Mouse (Mus musculus) ES-E14 (cell line): ENCODE measurements around the gene Cdpf1. TPM values are rescaled to one million over a fixed set of nuclear protein-coding genes. Genes with fewer than 3 reads are reported as not detected.

Source experiments
- DNase-seq: peaks from one replicate; pipeline ENCODE4 v3.0.0-alpha.2; 2013; ENCODE audit warnings: low read depth, low spot score
- H3K27ac ChIP-seq: 2 replicates; pipeline ENCODE4 v1.5.1; 2012; ENCODE audit warnings: low read depth, mild to moderate bottlenecking, low read length, moderate library complexity, mixed read lengths; ENCODE audit not compliant: poor library complexity, insufficient read depth, severe bottlenecking
- H3K36me3 ChIP-seq: 2 replicates; pipeline ENCODE4 v1.6.1; 2012; ENCODE audit warnings: mild to moderate bottlenecking, low read length, moderate library complexity, mixed read lengths; ENCODE audit not compliant: control insufficient read depth, poor library complexity, insufficient read depth, severe bottlenecking
- H3K4me1 ChIP-seq, 2 experiments: fragments of 150-350 bp in 1 of 2; sonication (generic) in 1 of 2; 2 replicates each; pipeline ENCODE4 v1.6.1; 2012; ENCODE audit warnings: low read length in 2 of 2, mild to moderate bottlenecking in 1 of 2, mixed read lengths in 1 of 2; ENCODE audit not compliant: control insufficient read depth in 2 of 2, insufficient read depth in 2 of 2, poor library complexity in 1 of 2
- H3K4me3 ChIP-seq, 2 experiments: fragments of 150-350 bp in 1 of 2; sonication (generic) in 1 of 2; 2 replicates each; pipeline ENCODE4 v1.5.1; 2012; ENCODE audit warnings: low read length in 2 of 2, low read depth in 1 of 2, mild to moderate bottlenecking in 1 of 2, mixed read lengths in 1 of 2; ENCODE audit not compliant: insufficient read depth in 1 of 2, poor library complexity in 1 of 2, severe bottlenecking in 1 of 2
- H3K9ac ChIP-seq: 2 replicates; pipeline ENCODE4 v1.6.1; 2012; ENCODE audit warnings: low read depth, mild to moderate bottlenecking, low read length, mixed read lengths; ENCODE audit not compliant: poor library complexity, insufficient read depth, severe bottlenecking
- H3K9me3 ChIP-seq: fragments of 150-350 bp; sonication (generic); 2 replicates; pipeline ENCODE4 v1.6.1; 2012; ENCODE audit warnings: low read depth, mild to moderate bottlenecking, low read length; ENCODE audit not compliant: control insufficient read depth, insufficient read depth
- CHD2 ChIP-seq: IDR thresholded peaks from 2 replicates; pipeline ENCODE4 v1.6.1; 2014; ENCODE audit warnings: mild to moderate bottlenecking, low read depth, low read length, inconsistent platforms
- HCFC1 ChIP-seq: IDR thresholded peaks from 2 replicates; pipeline ENCODE4 v1.6.1; 2012; ENCODE audit warnings: low read length, inconsistent platforms, borderline replicate concordance; ENCODE audit not compliant: insufficient read depth
- MAFK ChIP-seq: IDR thresholded peaks from 2 replicates; pipeline ENCODE4 v1.6.1; 2014; ENCODE audit warnings: mild to moderate bottlenecking, low read depth, low read length, inconsistent platforms; ENCODE audit not compliant: insufficient read depth
- ZC3H11A ChIP-seq: IDR thresholded peaks from 2 replicates; pipeline ENCODE4 v1.6.1; 2012; ENCODE audit warnings: low read depth, mild to moderate bottlenecking, inconsistent platforms, low read length, borderline replicate concordance
- ZNF384 ChIP-seq: IDR thresholded peaks from 2 replicates; pipeline ENCODE4 v1.6.1; 2012; ENCODE audit warnings: low read depth, low read length, inconsistent platforms
- in situ Hi-C, 2 experiments: fragments of 600-800 bp; cut with MboI; formaldehyde crosslinking; loops; one replicate each; pipeline ENCODE4 v1.15.1; 2025; ENCODE audit warnings: low sequenced_read_pairs in 2 of 2, inconsistent platforms in 1 of 2; ENCODE audit not compliant: unreplicated experiment in 2 of 2
- total RNA-seq: library from RNA; depleted of rRNA; stranded (reverse); fragments of 300-350 nt; gene quantifications from 2 replicates; pipeline ENCODE4 v1.2.3, GENCODE M21; 2012

Gene Cdpf1
- total RNA-seq, 1 experiment, result 22.6 TPM

GRCm38 (mm10) chr15:85832599-85832998, 21.1 kb upstream of the Cdpf1 start:
- H3K9me3 ChIP-seq, result no peaks in the 10 kb centered on the region
- DNase-seq, result no peak
- no peak for TF ChIP-seq ZNF384
- no peak for TF ChIP-seq HCFC1
- TF ChIP-seq CHD2, result no peak
- in situ Hi-C loops, result no loop called here
- no peaks in the 10 kb centered on the region for H3K36me3 ChIP-seq
- H3K4me3 ChIP-seq, result peak overlapping the region; percentile 57 to 76; a peak in 3 of 4 replicates
- H3K27ac ChIP-seq, result no peak overlapping the region
- 0 out of 2 replicates have a peak overlapping the region, but pooled peaks have one; percentile 42 for H3K9ac ChIP-seq
- H3K4me1 ChIP-seq, result peaks cover 0 to 6% of the 10 kb centered on the region in 2 experiments; a peak in 1 of 4 replicates

- DNase-seq, result no peak
- Histone ChIP-seq H3K9me3 (no peaks in the 10 kb centered on the region), H3K4me3 (peak within 1 kb of the TSS; percentile 57 to 76), H3K36me3 (no peaks in the 10 kb centered on the region), H3K4me1 (peaks cover 0 to 7% of the 10 kb centered on the region in 2 experiments; a peak in 1 of 4 replicates), H3K27ac (no peak within 1 kb of the TSS), H3K9ac (peak within 1 kb of the TSS; percentile 42)
- TF ChIP-seq ZNF384 (no peak), ZC3H11A (no peak), HCFC1 (no peak), MAFK (no peak), CHD2 (no peak)
- in situ Hi-C loops, result no loop called here
Measured at GRCm38 (mm10) chr15:85831954-85832590, 20.6 kb upstream of the Cdpf1 start, which contains the start of gene Ttc38. Gene Ttc38, plus strand, starts transcription at chr15:85832306.

DNA sequence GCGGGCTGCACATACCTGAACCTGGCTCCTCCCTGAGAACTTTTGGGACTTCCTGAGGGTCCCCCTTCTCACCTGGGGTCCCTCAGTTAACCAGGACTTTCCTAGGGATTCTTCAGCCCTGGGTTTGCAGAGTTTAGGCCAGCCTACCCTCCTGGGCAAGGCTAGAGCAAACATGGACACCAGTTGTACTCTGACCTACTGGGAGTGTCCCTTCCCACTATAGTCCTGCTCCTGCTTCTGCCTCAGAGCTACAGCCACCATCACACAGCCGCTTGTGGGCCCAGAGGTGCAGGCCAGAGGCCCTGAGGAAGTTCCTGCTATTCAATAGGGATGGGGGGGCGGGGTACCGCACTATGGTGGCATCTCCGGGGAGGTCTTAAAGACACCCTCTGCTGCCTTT, 18.0 kb upstream of the Cdpf1 start:
- in situ Hi-C loops, result no loop called here
- no peak for DNase-seq

DNA sequence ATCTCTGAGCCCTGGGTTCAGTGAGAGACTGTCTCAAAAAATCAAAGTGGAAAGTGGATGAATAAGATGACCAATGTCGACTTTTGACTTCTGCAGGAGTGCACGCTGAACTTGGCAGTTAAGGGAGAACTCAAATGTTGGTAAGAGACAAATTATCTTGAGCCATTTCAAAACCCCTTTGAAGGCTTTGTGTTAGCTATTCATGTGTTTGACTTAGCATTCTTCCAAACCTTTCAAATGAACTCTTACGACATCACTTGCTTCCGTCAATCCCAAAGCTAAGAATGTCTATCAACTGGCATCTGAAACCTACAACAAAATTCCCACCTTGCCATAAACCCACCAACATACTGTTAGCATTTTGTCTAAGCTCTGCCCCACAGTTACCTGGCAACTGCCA, 16.6 kb upstream of the Cdpf1 start:
- in situ Hi-C loops, result no loop called here

More for the DNA sequence above, 18.0 kb upstream of the Cdpf1 start:
- H3K9ac ChIP-seq, result no peak overlapping the region
- no peak overlapping the region for H3K4me3 ChIP-seq
- peaks cover 0 to 8% of the 10 kb centered on the region in 2 experiments; a peak in 1 of 4 replicates for H3K4me1 ChIP-seq
- H3K36me3 ChIP-seq, result no peaks in the 10 kb centered on the region
- no peak overlapping the region for H3K27ac ChIP-seq
- no peak for TF ChIP-seq ZNF384
- no peaks in the 10 kb centered on the region for H3K9me3 ChIP-seq

GRCm38 (mm10) chr15:85826676-85827075, 15.2 kb upstream of the Cdpf1 start:
- Histone ChIP-seq H3K36me3 (no peaks in the 10 kb centered on the region), H3K9me3 (no peaks in the 10 kb centered on the region), H3K9ac (no peak overlapping the region), H3K4me1 (0 out of 4 replicates have a peak, but pooled peaks cover 0 to 6% of the 10 kb centered on the region in 2 experiments), H3K27ac (no peak overlapping the region), H3K4me3 (no peak overlapping the region)
- in situ Hi-C loops, result no loop called here
- TF ChIP-seq HCFC1, result no peak
- TF ChIP-seq ZNF384, result no peak
- TF ChIP-seq CHD2, result no peak
- no peak for TF ChIP-seq ZC3H11A
- TF ChIP-seq MAFK, result no peak
- DNase-seq, result no peak

More for the DNA sequence above, 16.6 kb upstream of the Cdpf1 start:
- Histone ChIP-seq H3K4me1 (peaks cover 0 to 8% of the 10 kb centered on the region in 2 experiments; a peak in 1 of 4 replicates), H3K27ac (no peak overlapping the region), H3K9me3 (no peaks in the 10 kb centered on the region), H3K4me3 (no peak overlapping the region), H3K36me3 (no peaks in the 10 kb centered on the region), H3K9ac (no peak overlapping the region)
- DNase-seq, result no peak
- TF ChIP-seq MAFK, result no peak
- no peak for TF ChIP-seq ZC3H11A
- TF ChIP-seq CHD2, result no peak
- TF ChIP-seq HCFC1, result no peak
- no peak for TF ChIP-seq ZNF384
